Mouse (Mus musculus): ENCODE measurements around the gene Dek.

Gene Dek

DNA sequence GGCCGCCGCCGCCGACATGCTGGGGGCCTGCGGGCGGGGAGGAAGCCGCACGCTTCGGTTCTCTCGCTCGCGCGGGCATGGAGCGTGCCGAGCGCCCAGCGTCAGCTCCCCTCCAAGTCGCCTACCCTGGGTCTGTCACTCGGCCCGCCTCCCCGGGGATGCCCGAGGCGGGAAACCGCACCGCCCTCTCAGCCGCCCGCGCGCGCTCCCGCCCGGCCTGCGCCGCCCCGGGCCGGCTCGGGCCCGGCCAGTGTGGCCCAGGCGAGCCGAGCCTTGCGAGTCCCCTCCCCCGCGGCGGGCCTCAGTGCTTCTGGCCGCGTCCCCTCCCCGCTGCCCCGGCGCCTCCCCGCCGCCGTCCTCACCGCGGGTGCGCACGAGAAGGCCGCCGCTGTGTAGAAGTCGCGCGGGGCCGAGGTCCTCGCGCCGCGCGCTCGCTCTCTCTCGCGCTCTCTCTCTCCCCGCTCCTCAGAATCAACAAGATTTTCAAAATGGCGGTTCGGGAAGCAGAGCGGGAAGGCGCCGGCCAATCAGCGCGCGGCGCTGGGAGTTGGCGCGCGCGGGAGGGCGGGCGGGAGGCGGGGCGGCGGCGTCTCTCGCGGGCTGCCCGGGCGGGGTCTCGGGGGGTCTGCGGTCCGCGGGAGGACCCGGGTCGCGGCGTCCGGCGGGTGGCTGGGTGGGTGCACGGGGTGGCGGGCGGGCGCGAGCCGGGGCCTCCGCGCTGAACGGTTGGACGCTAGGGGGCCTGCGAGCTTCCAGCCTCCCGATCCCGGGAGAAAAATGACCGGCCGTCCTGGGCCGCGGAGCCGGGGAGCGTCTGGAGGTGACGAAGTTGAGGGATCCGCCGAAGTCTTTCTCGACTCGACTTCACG, at the start of gene Dek:
Dek (minus strand) TSS at position 491 of the 869 bp plus-strand sequence.
- peak; percentile 63 to 72 for DNase-seq (ENCODE audit: low read depth in 2 of 2, low spot score in 2 of 2)

GRCm38 (mm10) chr13:47154866-47155265, 48.9 kb upstream of the Dek start:
- no peak for DNase-seq (ENCODE audit: low read depth in 2 of 2, low spot score in 2 of 2)

- no peak for DNase-seq (ENCODE audit: low read depth in 2 of 2, low spot score in 2 of 2)
Measured at GRCm38 (mm10) chr13:47153206-47153605, 47.2 kb upstream of the Dek start.

DNA sequence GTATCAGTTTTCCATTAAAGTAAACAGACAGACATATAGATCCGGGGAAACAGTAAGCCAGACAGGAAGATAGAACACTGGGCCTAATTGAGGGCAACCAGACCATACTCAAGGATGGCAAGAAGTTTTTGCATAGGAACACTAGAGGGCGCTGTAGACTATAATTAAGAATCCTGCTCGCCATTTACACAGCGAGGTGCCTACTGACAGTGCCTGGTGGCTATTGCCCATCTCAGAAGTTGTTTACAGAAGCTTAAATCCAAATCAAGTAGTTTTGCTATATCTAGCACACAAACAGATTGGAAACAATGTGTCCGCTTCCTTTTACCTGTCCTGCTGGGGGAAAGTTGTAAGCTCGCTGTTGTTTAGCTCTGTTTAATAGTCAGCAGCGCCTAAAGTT, 46.4 kb upstream of the Dek start:
- no peak for DNase-seq (ENCODE audit: low read depth in 2 of 2, low spot score in 2 of 2)

GRCm38 (mm10) chr13:47151060-47151459, 45.1 kb upstream of the Dek start:
- DNase-seq (ENCODE audit: low read depth in 2 of 2, low spot score in 2 of 2), result no peak

DNA sequence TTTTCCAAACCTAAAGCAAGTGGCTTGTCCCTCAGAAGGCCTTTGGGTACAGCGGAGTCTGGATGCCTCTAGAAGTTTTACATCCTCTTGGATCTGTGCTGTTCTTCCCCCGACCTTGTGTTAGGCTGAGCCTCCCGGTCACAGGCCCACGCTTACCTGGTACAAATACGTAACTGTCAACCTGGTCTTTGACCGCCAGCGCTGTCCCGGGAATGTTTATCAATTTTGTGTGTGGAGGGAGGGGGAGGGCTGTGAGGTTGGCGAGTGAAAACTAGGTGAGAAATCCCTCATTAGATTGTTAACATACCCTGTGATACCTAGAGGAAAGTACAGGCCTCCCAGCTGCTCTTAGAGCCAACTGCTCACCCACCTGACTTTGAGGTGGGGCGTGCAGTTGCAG, 44.0 kb upstream of the Dek start:
- DNase-seq (ENCODE audit: low read depth in 2 of 2, low spot score in 2 of 2), result no peak

- no peak for DNase-seq (ENCODE audit: low read depth in 2 of 2, low spot score in 2 of 2)
Measured at GRCm38 (mm10) chr13:47148573-47148972, 42.6 kb upstream of the Dek start.

DNA sequence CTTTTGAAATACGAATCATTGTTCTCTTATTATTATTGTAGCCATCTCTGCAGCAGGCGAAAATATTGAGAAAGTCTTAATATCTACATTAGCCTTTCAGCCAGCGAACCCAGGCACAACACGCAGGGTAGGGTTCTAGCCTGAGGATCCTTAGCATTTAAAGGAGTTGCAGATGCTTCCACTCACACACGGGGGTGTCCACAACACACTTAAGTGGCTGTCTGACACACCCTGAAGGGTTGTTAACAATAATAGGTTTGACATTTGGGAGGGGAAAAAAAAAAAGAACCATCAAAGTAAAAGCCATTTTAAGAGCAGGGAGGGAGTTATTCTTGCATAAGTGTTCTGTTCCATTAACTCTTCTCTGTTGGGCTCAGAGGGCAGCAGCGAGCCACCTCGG, 40.4 kb upstream of the Dek start:
- DNase-seq (ENCODE audit: low read depth in 2 of 2, low spot score in 2 of 2), result no peak

DNA sequence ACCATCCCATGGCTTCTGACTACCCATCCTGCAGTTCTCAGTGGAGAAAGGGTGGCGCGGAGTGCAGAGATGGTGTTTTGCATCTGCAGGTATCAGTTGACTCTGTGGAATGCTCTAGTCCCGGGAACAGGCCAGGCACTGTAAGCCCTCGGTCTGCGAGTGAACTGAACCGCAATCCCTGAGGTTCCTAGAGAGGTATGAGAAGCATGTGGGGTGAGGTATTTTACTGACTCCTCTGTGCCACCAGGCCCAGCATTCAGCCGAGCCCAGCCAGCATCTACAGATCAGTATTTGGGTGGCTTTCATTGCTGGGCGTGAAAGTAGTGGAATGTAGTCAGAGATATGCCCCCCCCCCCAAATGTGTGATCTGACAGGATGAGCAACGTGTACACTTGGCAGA, 39.9 kb upstream of the Dek start:
- DNase-seq (ENCODE audit: low read depth in 2 of 2, low spot score in 2 of 2), result no peak

GRCm38 (mm10) chr13:47142764-47143163, 36.8 kb upstream of the Dek start:
- no peak for DNase-seq (ENCODE audit: low read depth in 2 of 2, low spot score in 2 of 2)

DNA sequence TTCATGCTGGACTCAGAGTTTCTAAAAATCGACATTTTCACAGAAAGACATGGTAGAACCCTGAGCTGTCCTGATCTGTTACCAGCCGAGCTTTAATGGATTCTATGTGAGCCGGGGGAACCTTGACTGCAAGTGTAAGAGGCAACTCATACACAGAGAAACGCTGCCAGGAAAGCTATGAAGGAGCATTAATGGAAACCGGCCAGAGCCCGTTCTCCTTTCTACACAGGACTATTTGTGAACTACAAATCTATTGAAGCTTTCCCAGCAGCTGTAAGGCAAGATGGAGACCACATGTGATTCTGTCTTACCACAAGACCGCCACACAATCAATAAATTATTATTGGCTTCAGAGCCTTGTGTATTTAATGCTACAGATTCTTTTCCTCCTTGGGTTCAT, 29.7 kb upstream of the Dek start:
- DNase-seq (ENCODE audit: low read depth in 2 of 2, low spot score in 2 of 2), result no peak

GRCm38 (mm10) chr13:47134836-47135235, 28.8 kb upstream of the Dek start:
- no peak for DNase-seq (ENCODE audit: low read depth in 2 of 2, low spot score in 2 of 2)

- DNase-seq (ENCODE audit: low read depth in 2 of 2, low spot score in 2 of 2), result no peak
Measured at GRCm38 (mm10) chr13:47133058-47133457, 27.1 kb upstream of the Dek start.

DNA sequence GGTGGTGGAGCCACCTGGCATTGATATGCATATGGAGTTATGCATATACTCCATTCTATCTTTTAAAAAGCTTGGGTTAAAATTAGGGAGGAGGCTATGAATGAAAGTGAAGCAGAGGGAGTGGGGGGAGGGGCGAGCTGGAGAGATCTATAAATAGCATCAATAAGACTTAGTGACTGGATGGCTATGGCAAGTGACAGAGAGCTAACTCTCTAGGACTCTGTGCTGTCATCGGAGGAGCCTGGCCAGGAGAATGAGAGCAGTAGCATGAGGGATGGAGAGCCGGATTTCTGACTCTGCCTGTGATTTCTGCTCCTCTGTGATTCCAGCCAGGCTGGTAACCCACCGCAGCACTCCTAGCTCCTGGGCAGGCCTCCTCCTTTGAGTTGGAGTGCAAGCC, 23.1 kb upstream of the Dek start:
- no peak for DNase-seq (ENCODE audit: low read depth in 2 of 2, low spot score in 2 of 2)

DNA sequence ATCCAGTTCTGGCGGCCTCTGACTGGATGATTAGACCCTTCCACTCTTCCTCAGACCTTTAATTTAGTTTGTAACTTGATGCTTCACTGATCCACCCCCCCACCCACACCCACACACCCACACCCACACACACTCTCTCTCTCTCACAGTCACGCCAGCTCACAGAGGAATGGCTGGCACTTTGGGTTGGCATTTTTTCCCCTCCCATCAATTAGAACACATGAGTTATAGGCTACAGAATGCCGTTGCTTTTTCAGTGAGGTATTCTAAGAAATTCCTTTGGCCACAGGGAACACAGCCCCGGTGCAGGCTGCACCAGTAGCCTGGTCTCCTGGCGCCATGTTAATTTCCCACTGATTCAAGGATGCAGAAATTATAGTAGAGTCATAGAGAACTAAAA, 19.6 kb upstream of the Dek start:
- DNase-seq (ENCODE audit: low read depth in 2 of 2, low spot score in 2 of 2), result no peak

DNA sequence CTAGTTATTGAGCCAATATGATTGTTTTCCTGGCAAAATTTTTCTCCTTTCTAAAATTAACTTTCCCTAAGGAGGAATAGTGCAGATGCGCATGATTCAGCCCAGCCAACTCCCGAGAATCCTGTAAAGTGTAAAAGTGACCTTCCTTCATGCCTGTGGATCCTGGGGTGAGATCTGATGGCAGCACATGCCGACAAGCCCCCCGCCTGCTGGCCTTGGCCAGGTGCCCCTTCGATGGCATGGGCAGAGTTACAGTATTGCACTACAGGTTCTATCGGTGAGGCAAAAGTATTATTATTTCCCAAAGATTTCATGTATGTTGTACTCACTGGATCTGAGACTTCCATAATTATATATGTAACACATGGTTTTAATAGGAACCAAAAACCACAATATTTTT, 19.0 kb upstream of the Dek start:
- DNase-seq (ENCODE audit: low read depth in 2 of 2, low spot score in 2 of 2), result no peak

DNA sequence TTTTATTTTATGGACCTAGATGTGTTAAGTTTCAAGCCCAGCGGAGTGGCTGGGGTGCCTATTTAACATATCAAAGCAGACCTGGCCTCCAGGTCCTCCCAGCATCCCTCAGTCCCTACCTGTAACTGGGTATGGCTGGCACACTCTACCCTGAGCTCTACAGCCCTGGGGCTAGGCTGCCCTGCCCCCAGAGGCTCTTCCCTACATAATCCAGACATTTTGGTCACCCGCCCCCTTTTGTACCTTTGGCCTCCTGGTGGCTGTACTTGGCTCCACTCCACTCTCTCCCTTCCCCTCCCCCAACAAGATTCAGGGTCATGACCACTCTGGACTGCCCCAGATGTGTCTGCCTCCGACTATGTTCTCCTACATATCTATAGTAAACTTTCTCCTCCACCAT, 18.4 kb upstream of the Dek start:
- no peak for DNase-seq (ENCODE audit: low read depth in 2 of 2, low spot score in 2 of 2)

DNA sequence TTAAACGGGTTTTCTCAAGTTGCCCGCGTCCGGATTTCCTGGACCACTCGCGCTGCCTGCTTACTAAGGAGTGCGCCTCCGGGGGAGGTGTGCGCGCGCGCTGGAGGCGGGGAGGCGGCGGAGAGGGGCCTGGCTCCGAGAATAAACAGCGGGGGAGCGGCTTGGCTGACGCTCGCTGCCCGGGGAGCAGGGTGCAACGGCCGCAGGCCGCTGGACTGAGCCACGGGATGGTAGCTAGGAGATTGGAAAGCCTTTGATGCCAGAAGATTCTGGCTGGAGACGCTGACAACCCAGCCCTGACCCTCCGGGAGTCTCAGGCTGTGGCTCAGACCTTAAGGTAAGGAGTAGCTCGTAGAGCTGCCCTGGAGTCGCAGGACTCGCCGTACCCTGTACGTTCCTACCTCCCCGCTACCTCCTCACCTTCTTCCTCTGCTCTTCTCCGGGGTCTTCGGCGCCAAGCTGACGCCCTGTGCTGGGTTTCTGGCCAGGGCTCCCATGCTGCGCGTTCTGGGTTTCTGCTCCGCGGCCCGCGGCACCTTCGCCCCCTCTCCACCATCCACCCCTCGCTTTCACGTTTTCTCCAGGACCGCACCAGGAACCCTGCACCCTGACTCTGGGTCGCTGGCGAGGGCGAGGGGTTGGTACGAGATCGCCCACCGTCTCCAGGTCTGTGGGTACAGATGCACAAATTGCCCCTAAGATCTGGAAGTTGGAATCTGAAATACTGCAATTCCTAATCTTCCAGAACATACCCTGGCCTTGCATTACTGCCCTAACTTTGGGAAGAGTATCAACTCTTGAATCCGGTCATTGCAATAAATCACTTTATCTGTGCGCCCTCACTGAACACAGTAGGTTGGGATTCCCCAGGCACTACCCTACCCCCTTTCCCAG, 16.8 kb upstream of the Dek start, which contains the start of gene Rnf144b:
Rnf144b (plus strand) TSS at position 120 of the 894 bp plus-strand sequence.
- DNase-seq (ENCODE audit: low read depth in 2 of 2, low spot score in 2 of 2), result peak; percentile 43 to 56

- no peak for DNase-seq (ENCODE audit: low read depth in 2 of 2, low spot score in 2 of 2)
Measured at GRCm38 (mm10) chr13:47121333-47121889, 15.4 kb upstream of the Dek start.

- DNase-seq (ENCODE audit: low read depth in 2 of 2, low spot score in 2 of 2), result no peak
Measured at GRCm38 (mm10) chr13:47116000-47116399, 10.0 kb upstream of the Dek start.

GRCm38 (mm10) chr13:47112924-47113323, 6.9 kb upstream of the Dek start:
- no peak for DNase-seq (ENCODE audit: low read depth in 2 of 2, low spot score in 2 of 2)

DNA sequence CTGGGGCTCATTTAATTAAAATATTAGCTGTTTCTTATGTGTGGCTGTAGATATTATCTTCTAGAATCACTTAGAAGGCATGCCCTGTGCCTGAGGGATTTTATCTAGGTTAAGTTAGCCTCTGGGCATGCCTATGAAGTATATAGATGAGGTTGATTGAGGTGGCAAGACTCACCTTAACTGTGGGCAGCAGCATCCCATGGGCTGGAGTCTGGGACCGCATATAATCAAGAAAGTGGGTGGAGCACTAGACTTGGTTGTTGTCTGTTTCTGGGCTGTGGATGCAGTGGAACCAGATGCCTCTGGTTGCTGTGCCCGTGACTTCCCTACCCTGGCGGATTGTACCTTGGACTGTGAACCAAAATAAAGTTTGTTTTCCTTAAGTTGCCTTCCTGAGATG, 6.1 kb upstream of the Dek start:
- DNase-seq (ENCODE audit: low read depth in 2 of 2, low spot score in 2 of 2), result no peak

Measured in CD8-positive naive resting alpha-beta T cell, adult 2 months (primary cell).